Mouse (Mus musculus) neural tube, embryonic 13.5 days (tissue): ENCODE data around the gene Gsk3b. TPM values are rescaled to one million over a fixed set of nuclear protein-coding genes. Genes with fewer than 3 reads are reported as not detected.

Source experiments
- ATAC-seq: fragments of 200-750 bp; cut with Nextera tagmentation; 2 replicates; pipeline ENCODE4 v1.8.0; 2017; ENCODE audit warnings: low read depth, mild to moderate bottlenecking, moderate TSS enrichment, moderate library complexity
- H3K27ac ChIP-seq: fragments of 300-500 bp; sonication (generic); replicated peaks from 2 replicates; pipeline ENCODE4 v1.5.1; 2015; ENCODE audit warnings: moderate library complexity, mild to moderate bottlenecking, inconsistent platforms
- H3K27me3 ChIP-seq: fragments of 300-500 bp; sonication (generic); 2 replicates; pipeline ENCODE4 v1.6.1; 2015; ENCODE audit warnings: mild to moderate bottlenecking, inconsistent platforms
- H3K36me3 ChIP-seq: fragments of 300-500 bp; sonication (generic); 2 replicates; pipeline ENCODE4 v1.6.1; 2015; ENCODE audit warnings: mild to moderate bottlenecking, inconsistent platforms
- H3K4me1 ChIP-seq: fragments of 300-500 bp; sonication (generic); replicated peaks from 2 replicates; pipeline ENCODE4 v1.6.1; 2015; ENCODE audit warnings: inconsistent platforms
- H3K4me2 ChIP-seq: fragments of 300-500 bp; sonication (generic); 2 replicates; pipeline ENCODE4 v1.6.1; 2015; ENCODE audit warnings: inconsistent platforms, mild to moderate bottlenecking, moderate library complexity
- H3K4me3 ChIP-seq: fragments of 300-500 bp; sonication (generic); 2 replicates; pipeline ENCODE4 v1.5.1; 2015; ENCODE audit warnings: mild to moderate bottlenecking, inconsistent platforms
- H3K9ac ChIP-seq: fragments of 300-500 bp; sonication (generic); 2 replicates; pipeline ENCODE4 v1.6.1; 2015; ENCODE audit warnings: moderate library complexity, mild to moderate bottlenecking, inconsistent platforms
- H3K9me3 ChIP-seq: fragments of 300-500 bp; sonication (generic); 2 replicates; pipeline ENCODE4 v1.6.1; 2016; ENCODE audit warnings: inconsistent platforms
- WGBS: fragments of 180-500 bp; shearing (Covaris S2); methylation state at CpG from one replicate; pipeline ENCODE4 v1.1.7; 2015; 5-methylcytosine and 5-hydroxymethylcytosine counted together
- polyA plus RNA-seq: library from polyadenylated mRNA; unstranded; fragments of >200 nt; fragmentation: Nextera tagmentation; extraction: Ambion mirVana; gene quantifications from 2 replicates; pipeline ENCODE4 v1.2.1, GENCODE M21; 2015

Gene Gsk3b
- polyA plus RNA-seq, 1 experiment from 2014 or later: 158 TPM

GRCm38 (mm10) chr16:38088126-38088628 lies 624 bp upstream of the Gsk3b start:
- H3K27ac ChIP-seq: peak overlapping the region; percentile 100
- peak overlapping the region; percentile 94 for H3K4me3 ChIP-seq
- no peaks in the 10 kb centered on the region for H3K9me3 ChIP-seq
- H3K9ac ChIP-seq: peak overlapping the region; percentile 92
- WGBS: under 1% methylated on average over 33 of the region's 40 CpGs
- no peaks in the 10 kb centered on the region for H3K36me3 ChIP-seq
- no peaks in the 10 kb centered on the region for H3K27me3 ChIP-seq
- peak; percentile 20 for ATAC-seq
- H3K4me2 ChIP-seq: peak overlapping the region; percentile 61
- H3K4me1 ChIP-seq: peaks cover 19% of the 10 kb centered on the region

- Histone ChIP-seq H3K4me3 (peak overlapping the region; percentile 94), H3K4me1 (peaks cover 33% of the 10 kb centered on the region), H3K4me2 (peak overlapping the region; percentile 82), H3K27me3 (no peaks in the 10 kb centered on the region), H3K36me3 (no peaks in the 10 kb centered on the region), H3K9ac (peak overlapping the region; percentile 99), H3K9me3 (no peaks in the 10 kb centered on the region), H3K27ac (peak overlapping the region; percentile 100)
- under 1% methylated on average over 61 of the region's 76 CpGs for WGBS
- no peak; the same call in 1 of the 2 replicates for ATAC-seq
Measured at GRCm38 (mm10) chr16:38089447-38090170, 808 bp downstream of the Gsk3b start.

- Histone ChIP-seq H3K36me3 (no peaks in the 10 kb centered on the region), H3K27ac (peak overlapping the region; percentile 100), H3K27me3 (no peaks in the 10 kb centered on the region), H3K4me1 (peaks cover 42% of the 10 kb centered on the region), H3K9ac (peak overlapping the region; percentile 99), H3K9me3 (no peaks in the 10 kb centered on the region), H3K4me2 (peak overlapping the region; percentile 82), H3K4me3 (peak overlapping the region; percentile 94)
- WGBS: under 1% methylated on average over 17 of the region's 17 CpGs
- ATAC-seq: no peak
Measured at GRCm38 (mm10) chr16:38090341-38091005, 1.7 kb downstream of the Gsk3b start.

GRCm38 (mm10) chr16:38091041-38091440 lies 2.2 kb downstream of the Gsk3b start:
- H3K27me3 ChIP-seq: no peaks in the 10 kb centered on the region
- peak overlapping the region; percentile 82 for H3K4me2 ChIP-seq
- peaks cover 48% of the 10 kb centered on the region for H3K4me1 ChIP-seq
- peak overlapping the region; percentile 100 for H3K27ac ChIP-seq
- 0% methylated on average over 5 of the region's 5 CpGs for WGBS
- peak overlapping the region; percentile 94 for H3K4me3 ChIP-seq
- H3K9me3 ChIP-seq: no peaks in the 10 kb centered on the region
- no peaks in the 10 kb centered on the region for H3K36me3 ChIP-seq
- no peak for ATAC-seq
- peak overlapping the region; percentile 99 for H3K9ac ChIP-seq

GRCm38 (mm10) chr16:38091706-38092105 lies 2.9 kb downstream of the Gsk3b start:
- Histone ChIP-seq H3K4me1 (peaks cover 47% of the 10 kb centered on the region), H3K27ac (no peak overlapping the region), H3K27me3 (no peaks in the 10 kb centered on the region), H3K4me2 (peak overlapping the region; percentile 82), H3K36me3 (no peaks in the 10 kb centered on the region), H3K9ac (peak overlapping the region; percentile 99), H3K9me3 (no peaks in the 10 kb centered on the region), H3K4me3 (peak overlapping the region; percentile 94)
- 15% methylated on average over 5 of the region's 5 CpGs for WGBS
- ATAC-seq: no peak

GRCm38 (mm10) chr16:38092598-38092997 lies 3.8 kb downstream of the Gsk3b start:
- Histone ChIP-seq H3K4me1 (peaks cover 49% of the 10 kb centered on the region), H3K4me2 (peak overlapping the region; percentile 82), H3K36me3 (no peaks in the 10 kb centered on the region), H3K4me3 (peak overlapping the region; percentile 94), H3K27me3 (no peaks in the 10 kb centered on the region), H3K9ac (peak overlapping the region; percentile 77), H3K9me3 (no peaks in the 10 kb centered on the region), H3K27ac (peak overlapping the region; percentile 57; the same call in 1 of the 2 replicates)
- no peak for ATAC-seq
- 1% methylated on average over 4 of the region's 4 CpGs for WGBS

- peak overlapping the region; percentile 54 for H3K9ac ChIP-seq
- no peak for ATAC-seq
- peaks cover 8% of the 10 kb centered on the region for H3K36me3 ChIP-seq
- H3K27ac ChIP-seq: no peak overlapping the region
- H3K4me2 ChIP-seq: peak overlapping the region; percentile 82
- H3K4me3 ChIP-seq: peak overlapping the region; percentile 94
- no peaks in the 10 kb centered on the region for H3K9me3 ChIP-seq
- WGBS: 78% methylated on average over 5 of the region's 5 CpGs
- peaks cover 64% of the 10 kb centered on the region for H3K4me1 ChIP-seq
- H3K27me3 ChIP-seq: no peaks in the 10 kb centered on the region
Measured at GRCm38 (mm10) chr16:38095181-38095851, 6.5 kb downstream of the Gsk3b start.

GRCm38 (mm10) chr16:38097521-38097920 lies 8.7 kb downstream of the Gsk3b start:
- ATAC-seq: no peak
- WGBS: 75% methylated on average over 9 of the region's 9 CpGs
- peak overlapping the region; percentile 2; the same call in 1 of the 2 replicates for H3K4me3 ChIP-seq
- H3K9ac ChIP-seq: no peak overlapping the region; the same call in 1 of the 2 replicates
- H3K27me3 ChIP-seq: no peaks in the 10 kb centered on the region
- peaks cover 11% of the 10 kb centered on the region for H3K36me3 ChIP-seq
- peaks cover 63% of the 10 kb centered on the region for H3K4me1 ChIP-seq
- no peak overlapping the region for H3K27ac ChIP-seq
- H3K9me3 ChIP-seq: no peaks in the 10 kb centered on the region
- H3K4me2 ChIP-seq: peak overlapping the region; percentile 31

GRCm38 (mm10) chr16:38099325-38099724 lies 10.5 kb downstream of the Gsk3b start:
- H3K4me2 ChIP-seq: no peak overlapping the region
- H3K9ac ChIP-seq: no peak overlapping the region
- no peak overlapping the region for H3K27ac ChIP-seq
- no peak overlapping the region for H3K4me3 ChIP-seq
- peaks cover 53% of the 10 kb centered on the region for H3K4me1 ChIP-seq
- H3K36me3 ChIP-seq: peaks cover 11% of the 10 kb centered on the region
- H3K27me3 ChIP-seq: no peaks in the 10 kb centered on the region
- ATAC-seq: no peak
- H3K9me3 ChIP-seq: no peaks in the 10 kb centered on the region

- Histone ChIP-seq H3K4me1 (peaks cover 46% of the 10 kb centered on the region), H3K4me2 (no peak overlapping the region), H3K36me3 (peaks cover 11% of the 10 kb centered on the region), H3K4me3 (no peak overlapping the region), H3K27me3 (no peaks in the 10 kb centered on the region), H3K9ac (no peak overlapping the region), H3K9me3 (no peaks in the 10 kb centered on the region), H3K27ac (no peak overlapping the region)
- no peak for ATAC-seq
- 77% methylated on average over 2 of the region's 2 CpGs for WGBS
Measured at GRCm38 (mm10) chr16:38100569-38100968, 11.8 kb downstream of the Gsk3b start.

- Histone ChIP-seq H3K27me3 (no peaks in the 10 kb centered on the region), H3K9me3 (no peaks in the 10 kb centered on the region), H3K4me3 (no peak overlapping the region), H3K4me1 (peaks cover 27% of the 10 kb centered on the region), H3K9ac (no peak overlapping the region), H3K4me2 (no peak overlapping the region), H3K36me3 (peaks cover 2% of the 10 kb centered on the region), H3K27ac (no peak overlapping the region)
- WGBS: 88% methylated on average over 2 of the region's 2 CpGs
- ATAC-seq: no peak
Measured at GRCm38 (mm10) chr16:38105453-38105852, 16.7 kb downstream of the Gsk3b start.

GRCm38 (mm10) chr16:38106542-38106941 lies 17.7 kb downstream of the Gsk3b start:
- 91% methylated on average over 3 of the region's 3 CpGs for WGBS

More at GRCm38 (mm10) chr16:38106542-38106941, 17.7 kb downstream of the Gsk3b start:
- no peak for ATAC-seq
- Histone ChIP-seq H3K27ac (no peak overlapping the region), H3K36me3 (no peaks in the 10 kb centered on the region), H3K27me3 (no peaks in the 10 kb centered on the region), H3K4me1 (peaks cover 30% of the 10 kb centered on the region), H3K9ac (no peak overlapping the region), H3K4me2 (no peak overlapping the region), H3K9me3 (no peaks in the 10 kb centered on the region), H3K4me3 (no peak overlapping the region)
